Mouse (Mus musculus): ENCODE results near the gene Olfr1215.
"Not testable (repeated sequence)": the region's sequence is repeated elsewhere in the genome, so short reads cannot be mapped to it uniquely, and the experiment has no call there.

The Olfr1215 gene

GRCm38 (mm10) chr2:89006873-89007272 is at the start of gene Olfr1215:
Olfr1215 (minus strand) TSS chr2:89006973.
- no peak for DNase-seq

GRCm38 (mm10) chr2:89031965-89032364 is 25.2 kb upstream of the Olfr1215 start, which contains the start of gene Olfr1217:
Olfr1217 (minus strand) TSS chr2:89032065.
- DNase-seq, result no peak

GRCm38 (mm10) chr2:89021436-89021835 is 14.7 kb upstream of the Olfr1215 start:
- DNase-seq, result not testable (repeated sequence)

GRCm38 (mm10) chr2:89018240-89018639 is 11.5 kb upstream of the Olfr1215 start, which contains the start of gene Olfr1216:
Olfr1216 (minus strand) TSS chr2:89018340.
- DNase-seq, result no peak

- no peak for DNase-seq
Measured at GRCm38 (mm10) chr2:88992553-88992952, 14.2 kb downstream of the Olfr1215 start, which contains the start of gene Olfr1214. Olfr1214 (minus strand) TSS chr2:88992653.

- no peak for DNase-seq
Measured at GRCm38 (mm10) chr2:88980181-88980580, 26.6 kb downstream of the Olfr1215 start, which contains the start of gene Gm13762. Gm13762 (minus strand) TSS chr2:88980281.

GRCm38 (mm10) chr2:88953669-88954068 is 53.1 kb downstream of the Olfr1215 start, which contains the start of gene Olfr1212:
Olfr1212 (plus strand) TSS chr2:88953969.
- no peak for DNase-seq
